Mouse (Mus musculus): Measurements from ENCODE around the gene Lmtk2.

- no peak for TF ChIP-seq CTCF (IDR thresholded peaks at IDR 0.05; ENCODE audit: low read depth)
- no peak for TF ChIP-seq EP300 (IDR thresholded peaks at IDR 0.05; ENCODE audit: low read depth)
Observed at GRCm38 (mm10) chr5:144159137-144159536, 58.9 kb downstream of the Lmtk2 start.

All from liver, postnatal 0 days (tissue).